Mouse (Mus musculus): ENCODE measurements around the gene Gp1bb. TPM values are rescaled to one million over a fixed set of nuclear protein-coding genes. Genes with fewer than 3 reads are reported as not detected.

The Gp1bb gene
- 0.57 and 0.92 TPM in 2 replicates for polyA plus RNA-seq (2015; fragmentation: Nextera tagmentation; extraction: Ambion mirVana)

DNA sequence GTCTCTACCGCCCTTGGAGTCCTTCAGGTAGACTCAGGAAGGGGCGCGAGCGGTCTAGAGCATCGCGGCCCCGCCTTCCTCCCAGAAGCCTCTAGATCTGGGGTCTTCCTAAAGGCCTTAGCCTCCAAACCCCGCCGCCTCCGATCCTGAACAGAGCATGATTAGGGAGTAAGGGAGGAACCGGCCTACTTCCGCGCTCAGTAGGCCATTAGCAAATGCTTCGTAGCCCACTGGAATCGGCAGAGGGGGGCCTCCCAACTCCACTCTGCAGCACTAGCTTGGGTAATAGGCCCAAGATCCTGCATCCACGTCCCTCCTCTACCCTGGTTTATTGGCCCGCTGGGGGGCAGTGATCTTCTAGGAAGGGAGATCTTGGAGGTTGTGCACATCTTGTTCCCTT is at the start of gene Gp1bb:
Gp1bb (minus strand) TSS at position 385 of the 400 bp plus-strand sequence.
- ATAC-seq (replicated peaks; ENCODE audit: low FRiP score, low read depth) (no peak), DNase-seq (ENCODE audit: low spot score) (no peak)
- peak; percentile 17; the same call in 1 of the 2 replicates for TF ChIP-seq CTCF (IDR thresholded peaks at IDR 0.05; ENCODE audit: low read depth)
- Histone ChIP-seq H3K36me3 (ENCODE audit: insufficient read depth, low read length) (no peaks in the 10 kb centered on the region), H3K9me3 (replicated peaks; ENCODE audit: low read length) (no peaks in the 10 kb centered on the region), H3K4me3 (replicated peaks; ENCODE audit: low read depth, low read length) (peak within 1 kb of the TSS; percentile 39), H3K27ac (no peak within 1 kb of the TSS), H3K27me3 (ENCODE audit: insufficient read depth, low read length) (peaks cover 74% of the 10 kb centered on the region), H3K4me1 (replicated peaks; ENCODE audit: insufficient read depth, low read length) (peaks cover 8% of the 10 kb centered on the region; the same call in 1 of the 2 replicates), H3K9ac (ENCODE audit: low read depth, low read length) (no peak within 1 kb of the TSS), H3K4me2 (ENCODE audit: low read length) (peak within 1 kb of the TSS; percentile 84)
- 25% methylated on average over 17 of the region's 17 CpGs for WGBS

DNA sequence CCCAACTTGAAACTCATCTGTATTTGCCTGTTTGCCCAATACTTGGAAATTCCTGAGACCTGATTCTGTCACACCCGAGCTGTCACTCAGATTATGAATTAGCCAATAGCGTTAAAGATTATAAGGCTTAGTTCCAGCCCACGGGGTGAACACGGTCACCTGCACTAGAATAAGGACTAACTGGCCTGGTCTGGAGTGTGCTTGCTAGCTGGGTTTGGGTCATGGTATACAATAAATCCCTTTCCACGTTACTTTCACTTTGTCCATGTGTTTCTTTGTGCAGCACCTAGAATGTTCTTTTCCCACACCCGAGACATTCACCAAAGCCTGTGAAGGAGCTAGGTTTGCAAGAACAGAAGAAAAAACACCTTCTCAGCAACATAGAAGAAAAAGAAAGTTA is 47.7 kb upstream of the Gp1bb start:
- 65% methylated on average over 6 of the region's 6 CpGs for WGBS
- Histone ChIP-seq H3K9ac (ENCODE audit: low read depth, low read length) (no peak overlapping the region), H3K27ac (no peak overlapping the region), H3K4me3 (replicated peaks; ENCODE audit: low read depth, low read length) (no peak overlapping the region), H3K4me1 (replicated peaks; ENCODE audit: insufficient read depth, low read length) (no peaks in the 10 kb centered on the region), H3K4me2 (ENCODE audit: low read length) (no peak overlapping the region), H3K36me3 (ENCODE audit: insufficient read depth, low read length) (no peaks in the 10 kb centered on the region), H3K27me3 (ENCODE audit: insufficient read depth, low read length) (no peaks in the 10 kb centered on the region), H3K9me3 (replicated peaks; ENCODE audit: low read length) (no peaks in the 10 kb centered on the region)
- no peak for ATAC-seq (replicated peaks; ENCODE audit: low FRiP score, low read depth)
- no peak for TF ChIP-seq CTCF (IDR thresholded peaks at IDR 0.05; ENCODE audit: low read depth)
- no peak for DNase-seq (ENCODE audit: low spot score)

DNA sequence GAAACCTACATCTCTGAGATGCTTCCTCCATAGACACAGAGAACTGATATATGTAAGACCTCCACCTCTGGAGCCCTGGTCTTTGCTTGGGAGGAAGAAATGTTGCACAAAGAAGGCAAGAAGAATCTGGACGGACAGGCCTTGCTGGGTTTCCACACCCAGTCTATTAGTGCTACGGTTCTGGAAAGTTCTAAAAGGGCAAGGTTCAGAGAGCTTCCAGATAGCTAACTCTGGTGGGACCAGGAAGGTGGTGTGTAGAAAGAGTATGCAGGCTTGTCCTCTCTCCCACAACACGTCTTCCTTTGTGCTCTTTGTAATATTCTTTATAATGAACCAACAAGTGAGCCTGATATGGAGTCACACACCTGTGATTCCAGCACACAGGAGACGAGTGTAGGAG is 36.4 kb upstream of the Gp1bb start:
- H3K9me3 ChIP-seq (replicated peaks; ENCODE audit: low read length), result no peaks in the 10 kb centered on the region
- no peak for TF ChIP-seq CTCF (IDR thresholded peaks at IDR 0.05; ENCODE audit: low read depth)
- DNase-seq (ENCODE audit: low spot score) (no peak), ATAC-seq (replicated peaks; ENCODE audit: low FRiP score, low read depth) (no peak)
- no peaks in the 10 kb centered on the region for H3K27me3 ChIP-seq (ENCODE audit: insufficient read depth, low read length)
- H3K4me2 ChIP-seq (ENCODE audit: low read length), result no peak overlapping the region
- H3K27ac ChIP-seq, result no peak overlapping the region
- no peak overlapping the region for H3K4me3 ChIP-seq (replicated peaks; ENCODE audit: low read depth, low read length)
- 73% methylated on average over 4 of the region's 4 CpGs for WGBS
- no peak overlapping the region for H3K9ac ChIP-seq (ENCODE audit: low read depth, low read length)
- H3K36me3 ChIP-seq (ENCODE audit: insufficient read depth, low read length), result no peaks in the 10 kb centered on the region
- H3K4me1 ChIP-seq (replicated peaks; ENCODE audit: insufficient read depth, low read length), result no peaks in the 10 kb centered on the region

DNA sequence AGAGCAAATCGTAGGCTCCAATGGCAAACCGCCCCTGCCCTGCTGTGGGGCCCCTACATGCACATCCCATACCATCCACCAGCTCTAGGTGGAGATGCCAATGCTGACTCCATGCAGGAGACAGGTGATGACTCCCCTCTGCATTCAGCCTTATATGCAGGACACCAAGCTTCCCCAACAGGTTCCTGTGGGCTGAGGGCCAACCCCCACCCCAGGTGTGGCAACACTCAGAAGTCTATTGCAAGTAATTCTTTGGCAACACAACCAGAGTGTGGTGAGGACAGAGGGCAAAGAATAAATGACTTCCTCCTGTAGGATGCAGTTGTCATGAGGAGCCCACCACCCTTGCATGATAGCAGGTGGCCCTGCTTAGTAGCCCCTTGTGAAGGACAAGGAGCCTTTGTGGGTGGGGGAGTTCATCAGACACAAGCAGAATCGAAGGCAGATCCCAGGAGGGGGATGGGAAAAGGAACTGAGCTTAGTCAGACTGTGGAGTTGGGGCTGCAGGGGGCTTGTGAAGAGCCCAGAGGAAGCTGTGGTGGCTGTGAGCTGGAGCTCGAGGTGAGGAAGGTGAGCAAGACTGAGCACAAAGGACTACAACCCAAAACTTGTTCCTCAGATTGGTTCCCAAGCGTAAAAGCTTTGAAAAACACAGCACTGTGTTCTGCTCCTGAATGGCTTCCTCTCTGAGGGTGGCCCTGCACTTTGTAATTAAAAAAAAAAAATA is 33.3 kb upstream of the Gp1bb start:
- TF ChIP-seq CTCF (IDR thresholded peaks at IDR 0.05; ENCODE audit: low read depth), result no peak
- ATAC-seq (replicated peaks; ENCODE audit: low FRiP score, low read depth), result no peak
- no peaks in the 10 kb centered on the region for H3K9me3 ChIP-seq (replicated peaks; ENCODE audit: low read length)
- DNase-seq (ENCODE audit: low spot score), result no peak
- no peak overlapping the region for H3K27ac ChIP-seq
- H3K9ac ChIP-seq (ENCODE audit: low read depth, low read length), result no peak overlapping the region
- H3K4me1 ChIP-seq (replicated peaks; ENCODE audit: insufficient read depth, low read length), result no peaks in the 10 kb centered on the region
- H3K4me3 ChIP-seq (replicated peaks; ENCODE audit: low read depth, low read length), result no peak overlapping the region
- WGBS, result 48% methylated on average over 5 of the region's 5 CpGs
- H3K4me2 ChIP-seq (ENCODE audit: low read length), result no peak overlapping the region
- H3K27me3 ChIP-seq (ENCODE audit: insufficient read depth, low read length), result no peaks in the 10 kb centered on the region
- no peaks in the 10 kb centered on the region for H3K36me3 ChIP-seq (ENCODE audit: insufficient read depth, low read length)

DNA sequence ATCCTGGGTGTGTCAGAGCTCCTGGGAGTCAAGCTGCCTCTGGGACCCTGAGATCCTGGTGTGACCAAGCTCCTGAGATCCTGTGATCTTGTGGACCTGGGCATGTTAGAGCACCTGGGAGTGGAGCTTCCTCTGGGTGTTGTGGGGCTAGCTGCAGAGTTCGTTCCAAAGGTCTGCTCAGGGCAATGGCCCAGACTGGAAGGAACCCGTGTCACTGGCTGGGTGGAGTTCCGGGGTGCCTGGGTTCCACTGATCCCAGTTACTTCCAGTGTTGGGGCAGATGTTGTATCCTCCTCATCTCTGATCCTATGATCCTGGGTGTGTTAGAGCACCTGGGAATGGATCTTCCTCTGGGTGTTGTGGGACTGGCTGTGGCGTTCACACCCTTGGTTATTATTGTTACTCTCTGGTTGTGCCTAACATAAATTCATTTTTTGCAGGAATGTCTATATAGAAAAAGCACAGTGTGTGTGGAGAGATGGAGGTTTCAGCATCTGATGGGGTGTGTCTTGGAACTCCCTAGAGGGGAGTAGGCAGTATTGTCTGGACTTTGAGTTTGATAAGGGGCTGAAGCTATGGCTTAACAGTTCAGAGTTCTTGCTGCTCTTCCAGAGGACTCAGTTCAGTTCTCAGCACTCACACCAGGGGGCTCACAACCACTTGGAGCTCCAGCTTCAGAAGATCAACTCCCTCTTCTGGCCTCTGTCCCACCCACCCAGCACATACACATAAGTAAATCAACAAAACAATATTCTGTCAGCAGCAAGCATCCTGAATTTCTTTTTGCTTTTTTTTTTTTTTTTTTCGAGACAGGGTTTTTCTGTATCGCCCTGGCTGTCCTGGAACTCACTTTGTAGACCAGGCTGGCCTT is 31.3 kb upstream of the Gp1bb start:
- DNase-seq (ENCODE audit: low spot score), result no peak
- TF ChIP-seq CTCF (IDR thresholded peaks at IDR 0.05; ENCODE audit: low read depth), result 0 out of 2 replicates have a peak, but pooled peaks have one; percentile 16
- WGBS, result 91% methylated on average over 6 of the region's 6 CpGs
- H3K4me3 ChIP-seq (replicated peaks; ENCODE audit: low read depth, low read length), result no peak overlapping the region
- no peaks in the 10 kb centered on the region for H3K4me1 ChIP-seq (replicated peaks; ENCODE audit: insufficient read depth, low read length)
- no peak overlapping the region for H3K27ac ChIP-seq
- no peak for ATAC-seq (replicated peaks; ENCODE audit: low FRiP score, low read depth)
- H3K4me2 ChIP-seq (ENCODE audit: low read length), result no peak overlapping the region
- no peaks in the 10 kb centered on the region for H3K27me3 ChIP-seq (ENCODE audit: insufficient read depth, low read length)
- H3K36me3 ChIP-seq (ENCODE audit: insufficient read depth, low read length), result no peaks in the 10 kb centered on the region
- no peak overlapping the region for H3K9ac ChIP-seq (ENCODE audit: low read depth, low read length)
- no peaks in the 10 kb centered on the region for H3K9me3 ChIP-seq (replicated peaks; ENCODE audit: low read length)

DNA sequence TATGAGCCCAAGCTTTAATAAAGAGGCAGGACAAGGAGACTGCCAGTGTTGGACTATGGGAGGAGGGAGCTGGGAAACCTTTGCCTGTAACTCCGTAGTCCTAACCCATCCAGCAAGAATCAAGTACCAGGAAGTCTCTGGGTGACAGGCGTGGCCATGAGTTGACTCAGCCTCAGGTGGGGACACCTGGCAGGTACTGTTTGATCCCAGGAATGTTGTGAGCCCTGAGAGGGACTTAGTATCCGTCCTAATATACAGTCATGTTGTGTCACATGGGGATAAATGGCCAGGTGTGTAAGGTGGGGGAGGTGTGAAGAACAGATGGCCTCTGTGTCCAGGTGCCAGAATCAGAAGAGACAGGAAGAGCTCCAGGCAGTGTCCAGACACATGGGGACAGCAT is 26.9 kb upstream of the Gp1bb start:
- H3K27ac ChIP-seq, result no peak overlapping the region
- no peak for ATAC-seq (replicated peaks; ENCODE audit: low FRiP score, low read depth)

More for the DNA sequence above, 26.9 kb upstream of the Gp1bb start:
- no peak overlapping the region for H3K4me3 ChIP-seq (replicated peaks; ENCODE audit: low read depth, low read length)
- no peak overlapping the region for H3K9ac ChIP-seq (ENCODE audit: low read depth, low read length)
- no peaks in the 10 kb centered on the region for H3K36me3 ChIP-seq (ENCODE audit: insufficient read depth, low read length)
- H3K4me2 ChIP-seq (ENCODE audit: low read length), result no peak overlapping the region
- DNase-seq (ENCODE audit: low spot score), result no peak
- 61% methylated on average over 3 of the region's 3 CpGs for WGBS
- H3K9me3 ChIP-seq (replicated peaks; ENCODE audit: low read length), result no peaks in the 10 kb centered on the region
- H3K4me1 ChIP-seq (replicated peaks; ENCODE audit: insufficient read depth, low read length), result no peaks in the 10 kb centered on the region
- no peak for TF ChIP-seq CTCF (IDR thresholded peaks at IDR 0.05; ENCODE audit: low read depth)
- H3K27me3 ChIP-seq (ENCODE audit: insufficient read depth, low read length), result no peaks in the 10 kb centered on the region

Data from kidney, postnatal 0 days (tissue).